Mouse (Mus musculus) heart, postnatal 0 days (tissue): ENCODE measurements around the gene Vnn1. TPM values are rescaled to one million over a fixed set of nuclear protein-coding genes. Genes with fewer than 3 reads are reported as not detected.

Experiments
- ATAC-seq: fragments of 200-750 bp; cut with Nextera tagmentation; 2 replicates; pipeline ENCODE4 v1.8.0; 2017; ENCODE audit warnings: low read depth, moderate number of reproducible peaks, moderate library complexity; ENCODE audit not compliant: insufficient read depth
- DNase-seq: peaks from one replicate; pipeline ENCODE4 v3.0.0-alpha.2; 2016; ENCODE audit warnings: low spot score
- H3K27ac ChIP-seq: fragments of 300-500 bp; sonication (generic); 2 replicates; pipeline ENCODE4 v1.5.1; 2014; ENCODE audit warnings: low read depth, mild to moderate bottlenecking
- H3K27me3 ChIP-seq: fragments of 300-500 bp; sonication (generic); 2 replicates; pipeline ENCODE4 v1.6.1; 2014; ENCODE audit warnings: low read length, mixed read lengths; ENCODE audit not compliant: control insufficient read depth, insufficient read depth
- H3K36me3 ChIP-seq: fragments of 300-500 bp; sonication (generic); replicated peaks from 2 replicates; pipeline ENCODE4 v1.6.1; 2014; ENCODE audit warnings: low read length, mixed read lengths; ENCODE audit not compliant: control insufficient read depth, insufficient read depth
- H3K4me1 ChIP-seq: fragments of 300-500 bp; sonication (generic); 2 replicates; pipeline ENCODE4 v1.6.1; 2014; ENCODE audit warnings: antibody characterized with exemption; ENCODE audit not compliant: control insufficient read depth, insufficient read depth
- H3K4me2 ChIP-seq: fragments of 300-500 bp; sonication (generic); 2 replicates; pipeline ENCODE4 v1.6.1; 2014; ENCODE audit warnings: low read depth, mild to moderate bottlenecking, low read length, moderate library complexity
- H3K4me3 ChIP-seq: fragments of 300-500 bp; sonication (generic); 2 replicates; pipeline ENCODE4 v1.5.1; 2014; ENCODE audit warnings: low read depth, low read length
- H3K9ac ChIP-seq: fragments of 300-500 bp; sonication (generic); replicated peaks from 2 replicates; pipeline ENCODE4 v1.6.1; 2014; ENCODE audit warnings: low read depth, low read length, mixed read lengths
- H3K9me3 ChIP-seq: fragments of 300-500 bp; sonication (generic); replicated peaks from 2 replicates; pipeline ENCODE4 v1.6.1; 2016; ENCODE audit warnings: low read length; ENCODE audit not compliant: control insufficient read depth
- CTCF ChIP-seq: IDR thresholded peaks from 2 replicates; pipeline ENCODE4 v1.5.1; 2016; ENCODE audit warnings: antibody characterized with exemption, control low read depth, low read depth
- EP300 ChIP-seq: IDR thresholded peaks from 2 replicates; pipeline ENCODE4 v1.6.1; 2016; ENCODE audit warnings: antibody characterized with exemption, low read depth
- WGBS: fragments of 180-500 bp; shearing (Covaris S2); extraction: QIAGEN DNeasy Blood & Tissue Kit; methylation state at CpG from one replicate; pipeline ENCODE4 v1.1.7; 2014; 5-methylcytosine and 5-hydroxymethylcytosine counted together
- polyA plus RNA-seq: library from polyadenylated mRNA; unstranded; fragments of >200 nt; fragmentation: Nextera tagmentation; extraction: Ambion mirVana; gene quantifications from 2 replicates; pipeline ENCODE4 v1.2.1, GENCODE M21; 2015
- total RNA-seq: library from RNA; depleted of rRNA; stranded (reverse); fragments of >200 nt; gene quantifications from 2 replicates; pipeline ENCODE4 v1.2.3, GENCODE M21; 2014; ENCODE audit warnings: low replicate concordance

Gene Vnn1
- total and polyA plus RNA-seq, 2 experiments from 2014 or later = 0.68 to 3.4 TPM

DNA sequence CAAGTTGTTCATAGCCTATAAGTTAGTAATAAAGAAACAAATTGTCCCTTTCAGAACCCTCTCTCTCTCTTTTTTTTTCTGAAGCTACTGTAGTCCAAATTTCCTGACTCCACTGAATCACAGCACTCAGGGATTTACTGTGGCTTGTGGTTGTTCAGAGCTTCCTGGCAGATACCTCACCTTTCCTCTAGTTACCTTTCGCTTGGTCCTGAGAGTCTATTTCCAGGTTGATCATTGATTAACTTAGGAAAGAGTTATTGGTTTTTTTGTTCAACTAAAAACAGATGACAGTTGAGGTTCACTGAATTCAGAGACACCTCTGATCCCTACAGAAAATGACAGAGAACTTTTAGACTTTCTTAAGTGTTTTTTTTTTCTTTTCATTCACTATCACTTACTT, 9.6 kb upstream of the Vnn1 start:
- Histone ChIP-seq H3K27me3 (no peaks in the 10 kb centered on the region), H3K9ac (no peak overlapping the region), H3K4me3 (no peak overlapping the region), H3K4me2 (no peak overlapping the region), H3K9me3 (no peaks in the 10 kb centered on the region), H3K27ac (no peak overlapping the region), H3K4me1 (no peaks in the 10 kb centered on the region), H3K36me3 (no peaks in the 10 kb centered on the region)
- no peak for TF ChIP-seq CTCF
- no peak for TF ChIP-seq EP300
- DNase-seq (no peak), ATAC-seq (no peak)
- WGBS = 89% methylated on average over 1 of the region's 1 CpGs

DNA sequence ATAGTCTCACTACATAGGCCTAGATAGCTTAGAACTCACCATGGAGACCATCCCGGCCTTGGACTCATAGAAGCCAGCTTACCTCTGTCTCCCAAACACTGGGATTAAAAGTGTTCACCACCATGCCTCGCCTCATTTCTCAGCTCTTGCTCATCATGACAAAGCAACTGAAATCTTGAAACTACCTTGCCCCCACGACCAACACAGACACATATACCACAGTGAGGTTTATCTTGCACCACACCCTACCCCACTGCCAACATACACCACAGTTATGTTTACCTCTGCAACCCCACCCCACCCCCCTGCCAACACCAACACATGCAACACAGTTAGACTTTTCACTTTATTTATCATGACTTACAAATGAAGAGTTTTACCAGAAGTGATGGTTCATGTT, 8.4 kb upstream of the Vnn1 start:
- Histone ChIP-seq H3K4me1 (no peaks in the 10 kb centered on the region), H3K4me2 (no peak overlapping the region), H3K36me3 (no peaks in the 10 kb centered on the region), H3K9ac (no peak overlapping the region), H3K27ac (no peak overlapping the region), H3K4me3 (no peak overlapping the region), H3K27me3 (no peaks in the 10 kb centered on the region), H3K9me3 (no peaks in the 10 kb centered on the region)
- no peak for ATAC-seq
- TF ChIP-seq EP300 = no peak
- TF ChIP-seq CTCF = no peak
- DNase-seq = no peak
- 73% methylated on average over 3 of the region's 3 CpGs for WGBS

DNA sequence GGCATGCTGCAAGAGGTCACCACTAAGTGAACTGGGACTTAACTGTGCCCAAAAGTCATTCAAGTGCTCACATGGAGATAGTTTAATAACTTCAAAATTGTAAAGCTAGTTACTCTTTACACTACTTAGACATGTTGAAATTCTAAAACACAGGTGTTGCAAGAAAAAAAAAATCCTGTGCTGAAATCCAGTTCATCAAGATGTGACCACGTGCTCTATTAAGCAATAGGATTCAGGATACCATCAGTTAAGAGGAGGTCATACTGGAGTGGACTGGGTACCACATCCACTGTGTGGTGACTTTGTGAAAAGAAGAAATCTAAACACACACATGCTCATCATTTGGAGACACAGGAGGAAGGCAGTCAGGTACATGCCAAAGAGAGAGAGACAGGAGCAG, 1.5 kb upstream of the Vnn1 start:
- 91% methylated on average over 1 of the region's 1 CpGs for WGBS
- H3K9ac ChIP-seq = no peak overlapping the region
- H3K4me2 ChIP-seq = no peak overlapping the region
- ATAC-seq (no peak), DNase-seq (no peak)
- peaks cover 3% of the 10 kb centered on the region; the same call in 1 of the 2 replicates for H3K4me1 ChIP-seq
- no peak for TF ChIP-seq CTCF
- TF ChIP-seq EP300 = no peak
- no peaks in the 10 kb centered on the region for H3K9me3 ChIP-seq
- H3K36me3 ChIP-seq = no peaks in the 10 kb centered on the region
- no peak overlapping the region for H3K27ac ChIP-seq
- no peak overlapping the region for H3K4me3 ChIP-seq
- no peaks in the 10 kb centered on the region for H3K27me3 ChIP-seq

DNA sequence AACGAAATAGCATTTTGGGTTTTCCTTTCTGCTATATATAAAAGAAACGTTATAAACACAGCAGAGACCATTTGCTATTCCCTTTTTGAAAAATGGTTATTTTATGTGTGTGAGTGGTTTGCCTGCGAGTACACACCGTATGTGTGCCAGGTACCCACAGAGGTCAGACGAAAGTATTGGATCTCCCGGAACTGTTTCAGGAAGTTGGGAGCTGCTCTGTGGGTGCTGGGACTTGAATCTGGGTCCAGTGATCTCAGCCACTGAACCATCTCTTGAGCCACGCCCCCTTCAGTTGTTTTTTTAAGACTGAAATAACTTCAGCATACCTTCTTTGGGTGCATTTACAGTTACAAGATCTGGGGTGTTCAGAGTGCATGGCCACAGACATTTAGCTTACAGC, 888 bp downstream of the Vnn1 start:
- Histone ChIP-seq H3K4me2 (no peak overlapping the region), H3K4me3 (no peak overlapping the region)
- 63% methylated on average over 7 of the region's 7 CpGs for WGBS

DNA sequence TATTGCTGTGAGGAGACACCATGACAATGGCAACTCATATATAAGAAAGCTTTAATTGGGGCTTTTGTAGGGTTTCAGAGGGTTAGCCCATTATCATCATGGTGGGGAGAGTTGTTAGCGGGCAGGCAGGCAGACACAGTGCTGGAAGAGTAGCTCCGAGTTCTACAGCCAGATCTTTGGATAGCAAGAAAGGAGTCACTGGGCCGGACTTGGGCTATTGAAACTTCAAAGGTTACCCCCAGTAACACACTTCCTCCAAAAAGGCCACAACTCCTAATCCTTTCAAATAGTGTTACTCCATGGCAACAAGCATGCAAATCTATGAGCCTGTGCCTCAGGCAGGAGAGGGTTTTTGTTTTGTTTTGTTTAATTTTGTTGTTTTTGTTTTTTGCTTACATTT, 6.6 kb downstream of the Vnn1 start:
- H3K4me3 ChIP-seq = no peak overlapping the region
- DNase-seq = no peak
- no peaks in the 10 kb centered on the region for H3K27me3 ChIP-seq
- H3K9me3 ChIP-seq = no peaks in the 10 kb centered on the region
- no peak for ATAC-seq
- WGBS = 82% methylated on average over 3 of the region's 3 CpGs
- H3K27ac ChIP-seq = no peak overlapping the region
- no peaks in the 10 kb centered on the region for H3K4me1 ChIP-seq
- H3K36me3 ChIP-seq = no peaks in the 10 kb centered on the region
- no peak overlapping the region for H3K9ac ChIP-seq
- TF ChIP-seq CTCF (no peak), EP300 (no peak)
- no peak overlapping the region for H3K4me2 ChIP-seq

More for the DNA sequence above, 888 bp downstream of the Vnn1 start:
- no peak for ATAC-seq
- Histone ChIP-seq H3K27me3 (no peaks in the 10 kb centered on the region), H3K4me1 (peaks cover 3% of the 10 kb centered on the region; the same call in 1 of the 2 replicates), H3K27ac (no peak overlapping the region), H3K36me3 (no peaks in the 10 kb centered on the region), H3K9ac (no peak overlapping the region), H3K9me3 (no peaks in the 10 kb centered on the region)
- TF ChIP-seq EP300 = no peak
- no peak for TF ChIP-seq CTCF
- DNase-seq = no peak

DNA sequence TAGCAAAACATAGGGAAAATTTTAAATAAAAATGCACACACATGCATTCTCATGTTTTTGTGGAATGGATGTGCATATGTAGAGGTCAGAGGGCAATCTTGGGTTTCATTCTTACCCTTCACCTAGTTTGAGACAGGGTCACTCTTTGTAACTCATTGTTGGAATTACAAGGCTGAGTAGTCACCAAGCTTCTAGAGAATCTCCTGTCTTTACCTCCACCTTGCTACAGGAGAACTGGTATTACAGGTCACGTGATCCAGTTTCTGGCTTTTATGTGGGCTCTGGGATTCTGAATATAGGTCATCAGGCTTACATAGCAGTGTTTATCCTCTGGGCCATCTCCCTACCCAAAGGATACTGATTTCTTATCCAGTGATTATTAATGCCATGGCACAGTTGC, 11.2 kb downstream of the Vnn1 start:
- 90% methylated on average over 1 of the region's 1 CpGs for WGBS
- no peak for DNase-seq

More for the DNA sequence above, 11.2 kb downstream of the Vnn1 start:
- Histone ChIP-seq H3K36me3 (no peaks in the 10 kb centered on the region), H3K9ac (no peak overlapping the region), H3K27me3 (no peaks in the 10 kb centered on the region), H3K27ac (no peak overlapping the region), H3K4me3 (no peak overlapping the region), H3K4me2 (no peak overlapping the region), H3K4me1 (no peaks in the 10 kb centered on the region), H3K9me3 (no peaks in the 10 kb centered on the region)
- TF ChIP-seq EP300 (no peak), CTCF (no peak)
- ATAC-seq = no peak
